Mouse (Mus musculus): ENCODE data around the gene Aaas. TPM values are rescaled to one million over a fixed set of nuclear protein-coding genes. Genes with fewer than 3 reads are reported as not detected.
A peak's percentile ranks its signal among the peaks of the same experiment; 100 is the strongest.

The Aaas gene
- polyA plus RNA-seq, 1 experiment from 2014 or later, result 30.2 TPM

GRCm38 (mm10) chr15:102331610-102332015, 19.0 kb downstream of the Aaas start, which contains the start of gene Myg1:
TSS of gene Myg1 (plus strand) at chr15:102331709.
- under 1% methylated on average over 30 of the region's 30 CpGs for WGBS
- H3K4me3 ChIP-seq (ENCODE audit: low read depth, low read length), result peak within 1 kb of the TSS; percentile 84
- H3K27ac ChIP-seq (ENCODE audit: low read length), result peak within 1 kb of the TSS; percentile 70
- H3K9ac ChIP-seq (ENCODE audit: low read depth, low read length), result peak within 1 kb of the TSS; percentile 87
- H3K4me2 ChIP-seq (ENCODE audit: low read length), result peak within 1 kb of the TSS; percentile 95
- H3K4me1 ChIP-seq (ENCODE audit: control insufficient read depth, insufficient read depth, low read length), result peaks cover 27% of the 10 kb centered on the region
- peaks cover 13% of the 10 kb centered on the region for H3K36me3 ChIP-seq (ENCODE audit: control insufficient read depth, insufficient read depth, low read length)
- no peaks in the 10 kb centered on the region for H3K9me3 ChIP-seq (replicated peaks; ENCODE audit: control insufficient read depth, low read length, poor library complexity, severe bottlenecking)
- ATAC-seq, result peak; percentile 96
- no peaks in the 10 kb centered on the region for H3K27me3 ChIP-seq (ENCODE audit: control insufficient read depth, insufficient read depth, low read depth, low read length)

- WGBS, result 69% methylated on average over 8 of the region's 8 CpGs
- Histone ChIP-seq H3K36me3 (ENCODE audit: control insufficient read depth, insufficient read depth, low read length) (peaks cover 4% of the 10 kb centered on the region), H3K4me2 (ENCODE audit: low read length) (peak overlapping the region; percentile 86), H3K27me3 (ENCODE audit: control insufficient read depth, insufficient read depth, low read depth, low read length) (no peaks in the 10 kb centered on the region), H3K4me3 (ENCODE audit: low read depth, low read length) (peak overlapping the region; percentile 88), H3K27ac (ENCODE audit: low read length) (no peak overlapping the region; the same call in 1 of the 2 replicates), H3K9ac (ENCODE audit: low read depth, low read length) (peak overlapping the region; percentile 78), H3K4me1 (ENCODE audit: control insufficient read depth, insufficient read depth, low read length) (peaks cover 17% of the 10 kb centered on the region), H3K9me3 (replicated peaks; ENCODE audit: control insufficient read depth, low read length, poor library complexity, severe bottlenecking) (no peaks in the 10 kb centered on the region)
- ATAC-seq, result no peak
Measured at GRCm38 (mm10) chr15:102326892-102327291, 23.7 kb downstream of the Aaas start.

GRCm38 (mm10) chr15:102326022-102326576, 24.5 kb downstream of the Aaas start, which contains the start of gene Pfdn5:
TSS of gene Pfdn5 (plus strand) at chr15:102326116.
- Histone ChIP-seq H3K9ac (ENCODE audit: low read depth, low read length) (peak within 1 kb of the TSS; percentile 78), H3K36me3 (ENCODE audit: control insufficient read depth, insufficient read depth, low read length) (peaks cover 4% of the 10 kb centered on the region), H3K27ac (ENCODE audit: low read length) (peak within 1 kb of the TSS; percentile 77), H3K4me2 (ENCODE audit: low read length) (peak within 1 kb of the TSS; percentile 86), H3K9me3 (replicated peaks; ENCODE audit: control insufficient read depth, low read length, poor library complexity, severe bottlenecking) (no peaks in the 10 kb centered on the region), H3K4me3 (ENCODE audit: low read depth, low read length) (peak within 1 kb of the TSS; percentile 88), H3K4me1 (ENCODE audit: control insufficient read depth, insufficient read depth, low read length) (peaks cover 14% of the 10 kb centered on the region), H3K27me3 (ENCODE audit: control insufficient read depth, insufficient read depth, low read depth, low read length) (no peaks in the 10 kb centered on the region)
- peak; percentile 93 for ATAC-seq
- under 1% methylated on average over 40 of the region's 40 CpGs for WGBS

- H3K4me1 ChIP-seq (ENCODE audit: control insufficient read depth, insufficient read depth, low read length), result peaks cover 12% of the 10 kb centered on the region
- peaks cover 4% of the 10 kb centered on the region for H3K36me3 ChIP-seq (ENCODE audit: control insufficient read depth, insufficient read depth, low read length)
- H3K4me3 ChIP-seq (ENCODE audit: low read depth, low read length), result no peak overlapping the region
- ATAC-seq, result no peak
- no peaks in the 10 kb centered on the region for H3K27me3 ChIP-seq (ENCODE audit: control insufficient read depth, insufficient read depth, low read depth, low read length)
- 82% methylated on average over 12 of the region's 12 CpGs for WGBS
- H3K9ac ChIP-seq (ENCODE audit: low read depth, low read length), result no peak overlapping the region
- H3K9me3 ChIP-seq (replicated peaks; ENCODE audit: control insufficient read depth, low read length, poor library complexity, severe bottlenecking), result no peaks in the 10 kb centered on the region
- peak overlapping the region; percentile 51 for H3K4me2 ChIP-seq (ENCODE audit: low read length)
- no peak overlapping the region for H3K27ac ChIP-seq (ENCODE audit: low read length)
Measured at GRCm38 (mm10) chr15:102324654-102325473, 25.7 kb downstream of the Aaas start.

GRCm38 (mm10) chr15:102316263-102316662, 34.3 kb downstream of the Aaas start:
- H3K9ac ChIP-seq (ENCODE audit: low read depth, low read length), result no peak overlapping the region
- WGBS, result 85% methylated on average over 6 of the region's 6 CpGs
- H3K27me3 ChIP-seq (ENCODE audit: control insufficient read depth, insufficient read depth, low read depth, low read length), result no peaks in the 10 kb centered on the region
- no peak overlapping the region for H3K27ac ChIP-seq (ENCODE audit: low read length)
- H3K4me2 ChIP-seq (ENCODE audit: low read length), result no peak overlapping the region
- H3K9me3 ChIP-seq (replicated peaks; ENCODE audit: control insufficient read depth, low read length, poor library complexity, severe bottlenecking), result no peaks in the 10 kb centered on the region
- no peaks in the 10 kb centered on the region for H3K4me1 ChIP-seq (ENCODE audit: control insufficient read depth, insufficient read depth, low read length)
- no peak overlapping the region for H3K4me3 ChIP-seq (ENCODE audit: low read depth, low read length)
- H3K36me3 ChIP-seq (ENCODE audit: control insufficient read depth, insufficient read depth, low read length), result no peaks in the 10 kb centered on the region
- no peak; the same call in 1 of the 2 replicates for ATAC-seq

- no peak for ATAC-seq
- Histone ChIP-seq H3K36me3 (ENCODE audit: control insufficient read depth, insufficient read depth, low read length) (no peaks in the 10 kb centered on the region), H3K4me1 (ENCODE audit: control insufficient read depth, insufficient read depth, low read length) (no peaks in the 10 kb centered on the region), H3K4me2 (ENCODE audit: low read length) (no peak overlapping the region), H3K9ac (ENCODE audit: low read depth, low read length) (no peak overlapping the region), H3K4me3 (ENCODE audit: low read depth, low read length) (no peak overlapping the region), H3K9me3 (replicated peaks; ENCODE audit: control insufficient read depth, low read length, poor library complexity, severe bottlenecking) (no peaks in the 10 kb centered on the region), H3K27ac (ENCODE audit: low read length) (no peak overlapping the region), H3K27me3 (ENCODE audit: control insufficient read depth, insufficient read depth, low read depth, low read length) (no peaks in the 10 kb centered on the region)
- 88% methylated on average over 8 of the region's 8 CpGs for WGBS
Measured at GRCm38 (mm10) chr15:102315292-102315691, 35.3 kb downstream of the Aaas start.

- Histone ChIP-seq H3K27me3 (ENCODE audit: control insufficient read depth, insufficient read depth, low read depth, low read length) (no peaks in the 10 kb centered on the region), H3K36me3 (ENCODE audit: control insufficient read depth, insufficient read depth, low read length) (no peaks in the 10 kb centered on the region), H3K27ac (ENCODE audit: low read length) (no peak overlapping the region), H3K4me2 (ENCODE audit: low read length) (no peak overlapping the region), H3K9me3 (replicated peaks; ENCODE audit: control insufficient read depth, low read length, poor library complexity, severe bottlenecking) (no peaks in the 10 kb centered on the region), H3K9ac (ENCODE audit: low read depth, low read length) (no peak overlapping the region), H3K4me3 (ENCODE audit: low read depth, low read length) (no peak overlapping the region), H3K4me1 (ENCODE audit: control insufficient read depth, insufficient read depth, low read length) (no peaks in the 10 kb centered on the region)
- no peak for ATAC-seq
Measured at GRCm38 (mm10) chr15:102311489-102311888, 39.1 kb downstream of the Aaas start.

- Histone ChIP-seq H3K9ac (ENCODE audit: low read depth, low read length) (no peak overlapping the region), H3K27me3 (ENCODE audit: control insufficient read depth, insufficient read depth, low read depth, low read length) (no peaks in the 10 kb centered on the region), H3K4me3 (ENCODE audit: low read depth, low read length) (no peak overlapping the region), H3K36me3 (ENCODE audit: control insufficient read depth, insufficient read depth, low read length) (peaks cover 3% of the 10 kb centered on the region; the same call in 1 of the 2 replicates), H3K9me3 (replicated peaks; ENCODE audit: control insufficient read depth, low read length, poor library complexity, severe bottlenecking) (no peaks in the 10 kb centered on the region), H3K4me1 (ENCODE audit: control insufficient read depth, insufficient read depth, low read length) (no peaks in the 10 kb centered on the region), H3K4me2 (ENCODE audit: low read length) (no peak overlapping the region), H3K27ac (ENCODE audit: low read length) (no peak overlapping the region)
- ATAC-seq, result no peak
- 90% methylated on average over 10 of the region's 10 CpGs for WGBS
Measured at GRCm38 (mm10) chr15:102310074-102310845, 40.3 kb downstream of the Aaas start.
